Comparison of ENCODE assay signal across 14 mouse cellular contexts in the genomic region with DNA sequence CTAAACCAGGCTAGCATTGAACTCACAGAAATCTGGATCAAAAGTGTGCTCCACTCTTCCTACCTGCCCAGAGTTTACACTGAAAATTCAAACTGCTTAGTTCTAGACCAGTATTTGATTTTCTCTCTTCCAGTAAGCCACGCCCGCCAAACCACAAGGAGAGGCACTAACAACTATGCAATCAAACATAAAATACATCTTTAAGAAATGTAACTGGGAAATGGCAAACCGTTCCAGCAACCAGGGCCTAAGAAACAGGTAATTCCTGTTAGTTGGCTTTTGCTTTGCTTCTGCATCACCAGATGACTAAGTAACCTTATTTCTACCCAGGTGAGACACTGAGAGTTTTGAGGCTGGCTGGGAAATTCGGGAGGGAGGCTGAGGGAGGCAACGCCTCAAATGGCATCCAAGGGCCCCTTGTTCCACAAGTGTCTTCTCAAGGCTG. TPM values are rescaled to one million over a fixed set of nuclear protein-coding genes. Genes with fewer than 3 reads are reported as not detected.
DNase-seq lines count a peak whose midpoint lies in the region; ATAC-seq lines count a peak whose summit lies in the region.
"Had no signal": no experiment of that assay in that cellular context is flagged by ENCODE, and none has a peak within 500 bp of the region (broad histone marks: within the 10 kb centered on the region; RNA-seq: fewer than 3 reads in every experiment).

No protein-coding gene starts in this region.

- no peaks in the 10 kb centered on the region for H3K4me1 ChIP-seq in heart, embryonic 13.5 days

- H3K9me3 ChIP-seq in heart, embryonic 13.5 days: 0 out of 2 replicates have a peak, but pooled peaks cover 4% of the 10 kb centered on the region

- no peak overlapping the region for H3K9ac ChIP-seq in heart, embryonic 13.5 days
- H3K9ac ChIP-seq: liver, embryonic 14.5 days had no signal

- 0 out of 2 replicates have a peak overlapping the region, but pooled peaks have one; percentile 55 for H3K4me2 ChIP-seq in heart, embryonic 13.5 days

- 70% methylated on average over 5 of the region's 5 CpGs for whole genome bisulfite sequencing in heart, embryonic 13.5 days

- intact Hi-C loops in heart, postnatal 25 days (cut with DNase I): no loop called here

- H3K27ac ChIP-seq in heart, embryonic 13.5 days (replicated peaks): no peak overlapping the region
- H3K27ac ChIP-seq: liver, embryonic 14.5 days had no signal

- DNase-seq in heart, postnatal 25 days (ENCODE audit: low spot score): no peak
- peak; percentile 51 to 63 for DNase-seq in urinary bladder, postnatal 36 days (ENCODE audit: low spot score in 2 of 2)
- DNase-seq in urinary bladder, postnatal 25 days (ENCODE audit: low spot score): no peak
- DNase-seq in lung, postnatal 36 days: peak; percentile 81
- DNase-seq in retina, embryonic 14.5 days (ENCODE audit: low spot score): no peak
- no peak for DNase-seq in heart, adult 8-10 months (ENCODE audit: low spot score)
- DNase-seq in ovary, postnatal 36 days (ENCODE audit: low spot score): no peak
- DNase-seq: B cell, adult 2 months; cerebellum, adult 9-10 months; heart, postnatal 14 days had no signal

- no peaks in the 10 kb centered on the region for H3K27me3 ChIP-seq in heart, embryonic 13.5 days (replicated peaks)

- no peak for ATAC-seq in heart, embryonic 13.5 days (ENCODE audit: extremely low read depth, insufficient number of reproducible peaks, low FRiP score, low TSS enrichment)

- H3K36me3 ChIP-seq in heart, embryonic 13.5 days: no peaks in the 10 kb centered on the region

- H3K4me3 ChIP-seq in heart, embryonic 13.5 days: no peak overlapping the region
- H3K4me3 ChIP-seq: erythroblast, embryonic 14.5 days had no signal

RNA-seq across cellular contexts. Expression of gene S100a11, which starts 13.4 kb away (rescaled TPM):
- polyA plus RNA-seq in heart, embryonic 13.5 days (2015; fragmentation: Nextera tagmentation; extraction: Ambion mirVana): 842 and 881 TPM in 2 replicates
- total RNA-seq in heart, postnatal 25 days (2021): 10 to 100 TPM; 82.1 to 97.0 TPM
- total RNA-seq in heart, adult 8-10 months (2022): 10 to 100 TPM; 59.3 to 66.7 (median 61.4) TPM

RNA-seq across cellular contexts. Expression of gene Tchhl1, which starts 38.3 kb away (rescaled TPM):
- not detected in 2 replicates for polyA plus RNA-seq in heart, embryonic 13.5 days (2015; fragmentation: Nextera tagmentation; extraction: Ambion mirVana)
- not detected for total RNA-seq in heart, postnatal 25 days (2021)
- total RNA-seq in heart, adult 8-10 months (2022): not detected
- total RNA-seq: gastrocnemius, adult 18-20 months; heart, postnatal 14 days had no signal
- polyA plus RNA-seq: erythroblast, embryonic 14.5 days; liver, embryonic 14.5 days had no signal

RNA-seq across cellular contexts. Expression of gene S100a10, which starts 48.0 kb away (rescaled TPM):
- polyA plus RNA-seq in heart, embryonic 13.5 days (2015; fragmentation: Nextera tagmentation; extraction: Ambion mirVana): 197 and 200 TPM in 2 replicates
- 100 to 1,000 TPM in 1 of 2 experiments, 10 to 100 TPM in 1; 99.6 to 111 TPM for total RNA-seq in heart, postnatal 25 days (2021)
- 10 to 100 TPM; 50.9 to 79.4 (median 56.8) TPM for total RNA-seq in heart, adult 8-10 months (2022)

Comparison
In these comparisons a context has a peak if more than half of its experiments do, and no peak if none do; other contexts are left out.
1. DNase-seq: peak in urinary bladder, postnatal 36 days (2 of 2) and lung, postnatal 36 days (single experiment); none in heart, postnatal 25 days (single experiment), urinary bladder, postnatal 25 days (single experiment), retina, embryonic 14.5 days (single experiment), heart, adult 8-10 months (single experiment) and ovary, postnatal 36 days (single experiment).